Mouse (Mus musculus) neutrophil, adult 5-6 weeks (primary cell): ENCODE measurements around the gene Smad3. TPM values are rescaled to one million over a fixed set of nuclear protein-coding genes. Genes with fewer than 3 reads are reported as not detected.

ENCODE experiments used
- ATAC-seq: fragments of 151-379, 151-347 bp; 2 replicates; pipeline ENCODE4 v1.8.0; 2017; ENCODE audit warnings: mild to moderate bottlenecking, moderate TSS enrichment; ENCODE audit not compliant: insufficient number of reproducible peaks, poor library complexity, low FRiP score, severe bottlenecking; ENCODE audit errors: extremely low read depth
- total RNA-seq: library from RNA; stranded (forward); fragments of 200-1000 nt; gene quantifications from 2 replicates; pipeline ENCODE4 v1.2.3, GENCODE M21; 2017

Gene Smad3
- total RNA-seq, 1 experiment from 2014 or later: 28.7 TPM

GRCm38 (mm10) chr9:63731114-63731828 lies 26.5 kb downstream of the Smad3 start:
- peak; percentile 87 for ATAC-seq

GRCm38 (mm10) chr9:63728969-63729368 lies 28.8 kb downstream of the Smad3 start:
- ATAC-seq: no peak

DNA sequence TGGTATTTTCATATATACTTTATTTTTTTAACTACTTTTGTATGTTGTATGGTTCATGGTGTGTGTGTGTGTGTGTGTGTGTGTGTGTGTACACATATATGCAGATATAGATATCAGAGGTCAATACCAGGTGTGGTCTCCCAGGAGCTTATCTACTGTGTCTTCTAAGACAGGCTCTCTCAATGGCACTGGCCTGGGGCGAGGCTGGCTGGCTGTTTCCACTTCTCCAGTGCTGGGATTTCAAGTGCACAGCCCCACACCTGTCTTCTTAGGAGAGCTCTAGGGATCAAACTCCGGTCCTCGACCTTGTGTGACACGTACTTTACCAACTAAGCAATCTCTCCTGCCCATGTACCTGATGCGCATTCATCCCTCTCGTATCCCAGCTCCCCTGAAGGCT lies 30.7 kb downstream of the Smad3 start:
- no peak for ATAC-seq

- peak; percentile 25; the same call in 1 of the 2 replicates for ATAC-seq
Measured at GRCm38 (mm10) chr9:63726088-63727010, 31.4 kb downstream of the Smad3 start.

DNA sequence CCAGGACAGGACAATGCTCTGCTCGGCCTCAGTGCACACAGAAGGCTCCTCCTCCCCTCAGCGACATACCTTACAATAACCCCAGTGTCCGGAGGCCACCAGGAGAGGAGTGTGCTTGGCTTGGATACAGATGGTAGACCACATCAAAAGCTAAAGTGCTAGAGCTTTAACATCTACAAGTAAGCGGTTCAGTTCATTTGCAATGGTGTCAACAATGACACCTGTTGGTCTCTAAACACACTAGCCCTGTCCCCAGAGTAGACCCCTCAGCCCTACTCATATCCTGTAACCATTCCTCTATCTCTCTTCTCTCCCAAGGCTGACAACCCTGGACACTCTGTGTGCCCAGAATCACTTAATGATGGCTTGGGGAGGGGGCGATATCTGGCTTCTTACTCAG lies 33.0 kb downstream of the Smad3 start:
- no peak for ATAC-seq

GRCm38 (mm10) chr9:63722918-63723317 lies 34.9 kb downstream of the Smad3 start:
- no peak for ATAC-seq

DNA sequence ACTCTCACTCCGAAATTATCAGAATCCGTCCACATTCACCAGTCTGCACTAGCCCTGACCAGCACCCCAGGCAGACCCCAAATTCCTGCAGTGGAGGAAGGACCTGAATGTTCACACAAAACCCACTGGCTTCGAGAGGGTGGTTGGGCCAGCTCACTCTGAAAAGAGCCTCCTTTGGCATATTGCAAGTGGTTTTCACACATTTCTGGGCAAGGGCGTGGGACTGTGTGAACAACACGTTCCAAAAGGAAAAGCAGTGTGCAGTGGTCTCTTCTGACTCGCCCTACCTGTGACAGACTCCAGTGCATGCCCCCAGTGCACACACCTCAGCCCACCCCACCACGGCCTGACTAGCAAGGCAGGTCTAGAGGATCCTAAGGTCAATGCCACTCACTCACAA lies 35.4 kb downstream of the Smad3 start:
- no peak for ATAC-seq

DNA sequence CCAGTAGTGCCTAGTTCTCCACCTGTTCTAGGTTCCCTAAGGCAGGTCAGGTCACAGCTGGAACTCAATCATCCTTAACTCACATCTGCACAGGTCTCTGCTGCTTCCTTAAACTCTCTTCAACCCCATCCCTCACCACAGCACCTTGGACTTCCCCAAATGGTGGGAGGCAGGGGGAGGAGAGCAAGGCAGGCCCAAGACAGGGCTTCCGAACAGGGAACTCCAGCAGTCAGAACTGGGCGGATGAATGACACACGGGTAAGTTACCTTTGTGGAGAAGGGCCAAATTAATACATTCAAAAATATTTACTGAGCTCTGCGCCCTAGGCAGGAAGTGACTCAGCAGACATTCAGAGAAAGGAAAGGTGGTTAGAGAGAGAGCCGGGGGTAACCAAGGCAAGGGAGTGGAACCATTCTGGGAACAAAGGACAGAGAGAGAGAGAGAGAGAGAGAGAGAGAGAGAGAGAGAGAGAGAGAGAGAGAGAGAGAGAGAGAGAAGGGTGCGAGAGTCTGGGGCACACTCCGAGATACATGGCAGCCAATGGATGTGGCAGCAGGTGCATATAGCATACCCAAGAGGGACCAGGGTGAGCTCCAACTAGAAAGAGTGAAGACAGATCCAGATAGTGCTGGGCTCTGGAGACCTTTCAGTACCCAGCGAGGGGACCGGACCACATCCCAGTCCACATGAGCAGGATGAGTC lies 36.1 kb downstream of the Smad3 start:
- ATAC-seq: peak; percentile 83

- ATAC-seq: no peak
Measured at GRCm38 (mm10) chr9:63720715-63721114, 37.1 kb downstream of the Smad3 start.

- ATAC-seq: no peak
Measured at GRCm38 (mm10) chr9:63719770-63720440, 37.9 kb downstream of the Smad3 start.

DNA sequence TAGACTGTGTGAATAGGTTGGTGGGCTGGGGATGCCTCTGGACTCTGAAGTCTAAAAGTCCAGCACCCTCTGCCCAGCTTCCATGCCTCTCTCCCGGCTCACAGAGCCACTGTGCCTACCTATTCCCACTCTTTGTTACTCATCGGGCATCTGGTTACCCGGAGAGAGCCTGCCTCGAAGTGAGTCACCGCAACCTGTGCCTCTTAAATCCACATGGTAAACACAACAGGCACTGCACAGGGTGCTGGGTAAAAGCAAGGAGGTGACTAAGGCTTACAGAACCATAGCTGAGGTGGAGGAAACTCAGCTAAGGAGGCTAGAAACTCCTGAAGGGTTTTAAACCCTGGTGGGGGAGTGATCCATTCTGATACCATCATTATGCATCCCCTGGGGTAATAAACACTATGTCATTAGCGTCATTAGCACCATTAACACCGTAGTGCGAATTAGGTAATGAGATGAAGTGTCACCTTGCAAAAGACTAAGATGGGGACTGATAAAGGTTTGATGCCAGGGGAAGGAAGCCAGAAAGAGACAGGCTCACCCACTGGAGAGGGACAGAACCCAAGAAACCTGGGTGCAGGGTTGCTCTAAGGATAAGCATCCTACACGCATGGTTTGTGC lies 38.9 kb downstream of the Smad3 start:
- ATAC-seq: no peak

DNA sequence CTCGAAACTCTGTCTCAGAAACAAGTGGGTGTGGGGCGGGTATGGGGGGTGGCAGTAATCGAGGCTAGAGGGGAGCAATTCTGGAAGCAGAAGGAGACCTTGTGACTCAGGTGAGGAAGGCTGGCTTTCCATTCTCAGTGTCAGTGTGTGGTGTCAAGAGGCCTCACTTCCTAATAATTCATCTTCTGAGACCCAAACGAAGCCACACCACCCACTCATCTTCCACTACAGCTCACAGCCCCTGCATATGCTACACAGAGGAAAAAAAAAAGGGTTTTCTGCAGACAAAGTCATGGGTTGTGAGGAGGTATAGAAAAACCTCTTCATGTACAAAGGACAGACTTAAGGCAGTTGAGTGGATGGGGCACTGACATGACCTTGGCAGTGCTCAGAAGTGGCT lies 39.6 kb downstream of the Smad3 start:
- no peak for ATAC-seq

- no peak for ATAC-seq
Measured at GRCm38 (mm10) chr9:63717474-63718005, 40.3 kb downstream of the Smad3 start.

GRCm38 (mm10) chr9:63716150-63717138 lies 41.4 kb downstream of the Smad3 start:
- ATAC-seq: peak; percentile 80

GRCm38 (mm10) chr9:63714572-63714971 lies 43.2 kb downstream of the Smad3 start:
- no peak for ATAC-seq

- ATAC-seq: no peak
Measured at GRCm38 (mm10) chr9:63712838-63713237, 45.0 kb downstream of the Smad3 start.

DNA sequence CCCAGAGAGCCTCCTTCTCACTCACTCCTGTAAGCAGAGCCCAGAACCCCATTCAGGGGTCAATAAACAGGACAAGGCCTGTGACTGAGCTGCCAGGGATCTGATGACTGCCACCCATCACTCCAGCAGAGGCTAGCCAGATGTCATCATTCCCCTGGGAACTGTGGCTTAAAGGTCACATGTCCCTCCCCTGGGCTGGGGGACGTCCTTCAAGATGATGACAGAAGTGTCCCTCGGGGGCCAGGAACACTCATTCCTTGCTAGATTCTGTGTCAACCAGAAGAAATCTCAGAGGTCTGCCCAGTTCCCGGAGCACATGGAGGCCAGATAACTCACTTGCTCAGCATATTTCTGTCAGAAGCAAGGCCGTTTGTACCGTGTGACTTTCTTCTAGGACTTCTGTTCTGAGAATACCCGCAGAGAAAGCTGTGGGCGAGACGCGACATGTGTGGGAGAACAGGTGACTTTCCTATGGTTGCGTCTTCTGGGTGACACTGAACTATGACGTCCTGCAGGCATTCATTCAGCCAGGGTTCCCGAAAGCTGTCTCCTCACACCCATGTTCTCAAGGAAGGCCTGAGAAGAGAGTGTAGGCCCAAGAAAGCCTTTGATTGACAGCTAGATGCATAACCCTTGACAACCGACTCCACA lies 46.1 kb downstream of the Smad3 start:
- no peak for ATAC-seq
